ENCODE assay signal across 9 mouse cellular contexts in genomic region chr6:40617965-40618364, GRCm38 (mm10). TPM values are rescaled to one million over a fixed set of nuclear protein-coding genes. Genes with fewer than 3 reads are reported as not detected.
DNase-seq lines count a peak whose midpoint lies in the region; TF ChIP-seq lines count a peak whose summit lies in the region.
"Had no signal": no experiment of that assay in that cellular context is flagged by ENCODE, and none has a peak within 500 bp of the region (broad histone marks: within the 10 kb centered on the region; RNA-seq: fewer than 3 reads in every experiment).

No protein-coding gene starts in this region.

- no peak overlapping the region for H3K4me3 ChIP-seq in C2C12 (ENCODE audit: insufficient read depth, poor library complexity, severe bottlenecking)
- H3K4me3 ChIP-seq: heart, embryonic 13.5 days had no signal

- peak; percentile 89 for DNase-seq in NIH3T3 (ENCODE audit: low read depth)
- DNase-seq in cerebellum, postnatal 25 days: peak; percentile 54 to 83
- DNase-seq in gastrocnemius, postnatal 10 days: peak; percentile 67
- peak; percentile 56 for DNase-seq in large intestine, adult 2 months (ENCODE audit: low read depth, low spot score)
- peak; percentile 54 for DNase-seq in lung, postnatal 10 days
- peak; percentile 65 to 84 for DNase-seq in right cerebral cortex, postnatal 10 days (ENCODE audit: low spot score in 2 of 2)
- no peak for DNase-seq in spleen, adult 12 weeks (ENCODE audit: low spot score)

- no peaks in the 10 kb centered on the region for H3K36me3 ChIP-seq in C2C12 (ENCODE audit: control insufficient read depth, insufficient read depth)
- H3K36me3 ChIP-seq: heart, embryonic 13.5 days had no signal

- 6% methylated on average over 2 of the region's 2 CpGs for WGBS in large intestine, adult 2 months

- no peaks in the 10 kb centered on the region for H3K79me2 ChIP-seq in C2C12 (ENCODE audit: control insufficient read depth, insufficient read depth)

- TF ChIP-seq CTCF in C2C12 (IDR thresholded peaks at IDR 0.05; ENCODE audit: control insufficient read depth, insufficient read depth, insufficient read length): peak; percentile 36

- H3K79me3 ChIP-seq in C2C12 (ENCODE audit: low read depth): no peaks in the 10 kb centered on the region

- no peaks in the 10 kb centered on the region for H3K27me3 ChIP-seq in C2C12 (ENCODE audit: control insufficient read depth, insufficient read depth, insufficient read length)
- H3K27me3 ChIP-seq: heart, embryonic 13.5 days had no signal

- H3ac ChIP-seq in C2C12 (ENCODE audit: control insufficient read depth, insufficient read length, low read depth): no peak overlapping the region

TF ChIP-seq in C2C12, 6 proteins besides CTCF, POLR2A, EP300 and RAD21:
- TF ChIP-seq MYOD1 (IDR thresholded peaks at IDR 0.05; ENCODE audit: control insufficient read depth, insufficient read length, low read depth) (no peak), USF1 (IDR thresholded peaks at IDR 0.05; ENCODE audit: low read depth) (no peak), MYOG (IDR thresholded peaks at IDR 0.05; ENCODE audit: control insufficient read depth, extremely low read depth, insufficient read length) (no peak), CEBPB (IDR thresholded peaks at IDR 0.05; ENCODE audit: low read depth) (no peak), MAX (IDR thresholded peaks at IDR 0.05) (no peak), FOSL1 (IDR thresholded peaks at IDR 0.05; ENCODE audit: insufficient read depth, low read length, poor library complexity, severe bottlenecking) (no peak)

RNA-seq across cellular contexts. Expression of gene Tas2r138, which starts 4.9 kb away (rescaled TPM):
- polyA plus RNA-seq in C2C12 (2012; fragmentation: generic; extraction: Trizol): not detected
- not detected for total RNA-seq in gastrocnemius, postnatal 10 days (2021)
- not detected in 2 replicates for polyA plus RNA-seq in large intestine, adult 2 months (2012; rRNA removed)
- polyA plus RNA-seq: heart, embryonic 13.5 days had no signal

RNA-seq across cellular contexts. Expression of gene Mgam, which starts 10.7 kb away (rescaled TPM):
- polyA plus RNA-seq in C2C12 (2012; fragmentation: generic; extraction: Trizol): 0.54 TPM
- total RNA-seq in gastrocnemius, postnatal 10 days (2021): under 1 TPM; 0.70 to 0.81 TPM
- 237 and 588 TPM in 2 replicates for polyA plus RNA-seq in large intestine, adult 2 months (2012; rRNA removed)

RNA-seq across cellular contexts. Expression of gene Clec5a, which starts 32.3 kb away (rescaled TPM):
- not detected for polyA plus RNA-seq in C2C12 (2012; fragmentation: generic; extraction: Trizol)
- total RNA-seq in gastrocnemius, postnatal 10 days (2021): under 1 TPM; 0.56 to 0.78 TPM
- 0.35 and 0.43 TPM in 2 replicates for polyA plus RNA-seq in large intestine, adult 2 months (2012; rRNA removed)

RNA-seq across cellular contexts. Expression of gene Olfr460, which starts 48.7 kb away (rescaled TPM):
- not detected for polyA plus RNA-seq in C2C12 (2012; fragmentation: generic; extraction: Trizol)
- total RNA-seq in gastrocnemius, postnatal 10 days (2021): not detected
- not detected in 2 replicates for polyA plus RNA-seq in large intestine, adult 2 months (2012; rRNA removed)
- polyA plus RNA-seq: heart, embryonic 13.5 days had no signal

Comparison
In these comparisons a context has a peak if more than half of its experiments do, and no peak if none do; other contexts are left out.
1. RNA of gene Mgam, which starts 10.7 kb away (polyA plus RNA-seq): 237 to 588 TPM in large intestine, adult 2 months; 0.54 TPM in C2C12 (single experiment); every median in the first group is over 100 times any median in the second.